Mouse (Mus musculus) C2C12 (cell line): ENCODE results near the gene Pdcd6. TPM values are rescaled to one million over a fixed set of nuclear protein-coding genes. Genes with fewer than 3 reads are reported as not detected.

Source experiments
- H3K27me3 ChIP-seq: one replicate; pipeline ENCODE4 v1.6.1; 2011; ENCODE audit not compliant: control insufficient read depth, insufficient read depth, insufficient read length
- H3K36me3 ChIP-seq: one replicate; pipeline ENCODE4 v1.6.1; 2011; ENCODE audit not compliant: control insufficient read depth, insufficient read depth
- H3K4me3 ChIP-seq: one replicate; pipeline ENCODE4 v1.5.1; 2011; ENCODE audit warnings: mild to moderate bottlenecking, control low read depth; ENCODE audit not compliant: poor library complexity, insufficient read depth, severe bottlenecking
- H3K79me2 ChIP-seq: one replicate; pipeline ENCODE4 v1.6.1; 2011; ENCODE audit not compliant: control insufficient read depth, insufficient read depth
- H3K79me3 ChIP-seq: one replicate; pipeline ENCODE4 v1.6.1; 2011; ENCODE audit warnings: low read depth, control low read depth
- H3ac ChIP-seq: one replicate; pipeline ENCODE3; 2011; ENCODE audit warnings: low read depth; ENCODE audit not compliant: control insufficient read depth, insufficient read length
- CEBPB ChIP-seq: IDR thresholded peaks from one replicate; pipeline ENCODE4 v1.6.1; 2011; ENCODE audit warnings: low read depth, mild to moderate bottlenecking, control low read depth, moderate library complexity
- CTCF ChIP-seq: IDR thresholded peaks from one replicate; pipeline ENCODE4 v1.5.1; 2011; ENCODE audit not compliant: control insufficient read depth, insufficient read depth, insufficient read length
- FOSL1 ChIP-seq: IDR thresholded peaks from one replicate; pipeline ENCODE4 v1.8.0; 2011; ENCODE audit warnings: mild to moderate bottlenecking, low read length; ENCODE audit not compliant: poor library complexity, insufficient read depth, severe bottlenecking
- MAX ChIP-seq: IDR thresholded peaks from one replicate; pipeline ENCODE4 v1.6.1; 2011; ENCODE audit warnings: mild to moderate bottlenecking, control low read depth
- MYOD1 ChIP-seq: IDR thresholded peaks from one replicate; pipeline ENCODE4 v1.6.1; 2011; ENCODE audit warnings: low read depth; ENCODE audit not compliant: control insufficient read depth, insufficient read length
- MYOG ChIP-seq: IDR thresholded peaks from one replicate; pipeline ENCODE4 v1.6.1; 2011; ENCODE audit not compliant: control insufficient read depth, insufficient read length; ENCODE audit errors: extremely low read depth
- USF1 ChIP-seq: IDR thresholded peaks from one replicate; pipeline ENCODE4 v1.6.1; 2011; ENCODE audit warnings: low read depth, mild to moderate bottlenecking, control low read depth, moderate library complexity
- polyA plus RNA-seq: library from polyadenylated mRNA; unstranded; fragments of >200 nt; fragmentation: generic; extraction: Trizol; gene quantifications from one replicate; pipeline ENCODE4 v1.2.1, GENCODE M21; 2012; ENCODE audit warnings: missing spikeins

Pdcd6 gene
- polyA plus RNA-seq, 1 experiment, result 98.2 TPM

- Histone ChIP-seq H3K27me3 (no peaks in the 10 kb centered on the region), H3ac (no peak overlapping the region), H3K79me3 (peaks cover 29% of the 10 kb centered on the region), H3K4me3 (no peak overlapping the region), H3K36me3 (peaks cover 32% of the 10 kb centered on the region), H3K79me2 (peaks cover 47% of the 10 kb centered on the region)
- TF ChIP-seq CEBPB (no peak), MAX (no peak), MYOD1 (no peak), MYOG (no peak), USF1 (no peak), CTCF (no peak), FOSL1 (no peak)
Measured at GRCm38 (mm10) chr13:74314616-74315015, 2.8 kb downstream of the Pdcd6 start.

GRCm38 (mm10) chr13:74305780-74306179 is 11.6 kb downstream of the Pdcd6 start:
- Histone ChIP-seq H3K79me3 (no peaks in the 10 kb centered on the region), H3K27me3 (no peaks in the 10 kb centered on the region), H3K36me3 (peaks cover 87% of the 10 kb centered on the region), H3K79me2 (no peaks in the 10 kb centered on the region), H3ac (no peak overlapping the region), H3K4me3 (no peak overlapping the region)
- no peak for TF ChIP-seq FOSL1
- TF ChIP-seq CTCF, result no peak
- TF ChIP-seq MYOD1, result no peak
- TF ChIP-seq MAX, result no peak
- no peak for TF ChIP-seq CEBPB
- no peak for TF ChIP-seq USF1
- TF ChIP-seq MYOG, result no peak

GRCm38 (mm10) chr13:74305380-74305779 is 12.0 kb downstream of the Pdcd6 start:
- Histone ChIP-seq H3K79me2 (no peaks in the 10 kb centered on the region), H3K4me3 (no peak overlapping the region), H3K79me3 (no peaks in the 10 kb centered on the region), H3K36me3 (peaks cover 84% of the 10 kb centered on the region), H3K27me3 (no peaks in the 10 kb centered on the region), H3ac (no peak overlapping the region)
- TF ChIP-seq FOSL1 (no peak), MYOG (no peak), MYOD1 (no peak), CTCF (no peak), MAX (no peak), CEBPB (no peak), USF1 (no peak)

DNA sequence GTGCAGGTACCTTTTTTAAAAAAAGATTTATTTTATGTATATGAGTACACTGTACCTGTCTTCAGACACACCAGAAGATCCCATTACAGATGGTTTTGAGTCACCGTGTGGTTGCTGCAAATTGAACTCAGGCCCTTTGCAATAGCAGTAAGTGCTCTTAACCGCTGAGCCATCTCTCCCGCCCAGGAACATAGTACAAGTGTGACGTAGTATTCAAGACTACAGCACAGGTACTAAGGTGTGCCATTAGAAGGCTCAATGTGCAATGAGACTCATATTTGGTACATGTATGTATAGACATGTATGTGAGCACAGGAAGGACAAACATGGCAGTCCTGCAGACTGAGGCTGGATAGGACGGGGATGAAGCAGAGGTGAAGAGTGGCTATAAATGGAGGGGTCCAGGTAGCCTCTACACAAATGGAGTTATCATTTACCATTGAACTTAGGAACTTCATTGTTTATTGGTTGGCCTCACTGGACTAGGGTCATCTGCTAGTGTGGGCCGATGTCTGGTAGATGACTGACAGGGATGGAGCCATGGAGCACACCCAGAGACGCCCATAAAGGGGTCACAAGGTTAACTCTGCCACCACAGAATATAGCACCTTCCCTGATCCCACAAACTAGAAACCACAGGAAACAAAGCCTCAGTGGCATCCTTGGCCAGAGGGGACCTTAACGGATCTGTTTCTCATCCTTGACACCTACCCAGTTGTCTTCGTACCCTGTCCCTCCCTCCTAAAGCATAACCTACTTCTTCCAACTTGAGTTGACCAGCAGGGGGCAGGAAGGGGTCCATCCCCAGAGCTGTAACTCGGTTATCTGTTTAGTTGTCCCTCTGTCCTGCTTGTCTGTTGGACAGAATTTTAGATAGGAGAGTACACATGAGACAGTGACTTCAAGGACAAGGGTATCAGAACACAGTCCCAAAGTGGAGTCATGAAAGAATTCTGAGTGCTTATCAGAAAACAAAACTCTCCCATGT is 15.0 kb downstream of the Pdcd6 start:
- H3K4me3 ChIP-seq, result no peak overlapping the region
- H3K79me2 ChIP-seq, result no peaks in the 10 kb centered on the region
- no peaks in the 10 kb centered on the region for H3K79me3 ChIP-seq
- peaks cover 54% of the 10 kb centered on the region for H3K36me3 ChIP-seq
- H3ac ChIP-seq, result no peak overlapping the region
- no peak for TF ChIP-seq MAX
- TF ChIP-seq CTCF, result no peak
- no peak for TF ChIP-seq CEBPB
- TF ChIP-seq MYOG, result no peak
- TF ChIP-seq FOSL1, result no peak
- TF ChIP-seq MYOD1, result no peak
- TF ChIP-seq USF1, result no peak
- no peaks in the 10 kb centered on the region for H3K27me3 ChIP-seq

DNA sequence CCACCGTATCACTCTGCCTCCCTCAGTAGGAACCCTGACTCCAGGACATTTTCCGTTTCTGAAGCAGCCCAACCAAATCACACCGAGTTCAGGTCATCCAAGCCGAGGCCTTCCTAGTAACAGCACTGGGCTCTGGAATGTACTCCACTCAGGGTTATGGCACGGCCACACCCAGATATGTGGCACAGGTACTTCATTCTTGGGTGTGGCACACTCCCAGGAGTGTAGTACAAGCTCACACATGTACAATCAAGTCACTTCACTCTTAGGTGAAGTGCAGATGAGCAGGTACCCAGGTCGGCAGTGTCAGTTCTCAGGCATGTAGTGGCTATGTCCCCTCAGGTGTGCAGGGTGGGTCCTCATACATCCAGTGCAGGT is 15.8 kb downstream of the Pdcd6 start:
- peaks cover 49% of the 10 kb centered on the region for H3K36me3 ChIP-seq
- no peak overlapping the region for H3ac ChIP-seq
- no peaks in the 10 kb centered on the region for H3K79me2 ChIP-seq
- H3K27me3 ChIP-seq, result no peaks in the 10 kb centered on the region
- H3K79me3 ChIP-seq, result no peaks in the 10 kb centered on the region
- TF ChIP-seq FOSL1 (no peak), CEBPB (no peak), CTCF (no peak), USF1 (no peak), MAX (no peak), MYOD1 (no peak), MYOG (no peak)
- no peak overlapping the region for H3K4me3 ChIP-seq
